Mouse (Mus musculus): ENCODE data around the gene Ddx23.
A peak's percentile ranks its signal among the peaks of the same experiment; 100 is the strongest.

The Ddx23 gene

DNA sequence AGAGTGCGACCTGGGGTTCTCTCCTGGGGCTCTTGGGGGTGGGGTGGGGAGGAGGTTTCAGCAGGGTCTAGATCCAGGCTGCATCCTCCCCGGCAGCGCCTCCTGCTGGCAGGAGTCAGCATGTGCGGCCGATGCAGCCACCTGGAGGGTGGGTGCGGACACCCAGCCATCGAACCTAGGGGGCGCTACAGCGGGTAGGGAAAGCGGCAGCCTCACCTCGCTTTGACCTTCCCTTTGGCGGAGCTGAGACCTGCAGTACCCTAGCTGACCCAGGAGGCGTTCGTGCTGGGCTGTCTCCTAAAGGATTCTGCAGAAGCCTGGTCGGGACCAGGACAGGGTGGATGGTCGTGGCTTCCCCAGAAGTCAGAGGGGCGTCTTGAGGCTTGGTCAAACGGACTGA, 31.2 kb downstream of the Ddx23 start:
- DNase-seq: peak; percentile 70

DNA sequence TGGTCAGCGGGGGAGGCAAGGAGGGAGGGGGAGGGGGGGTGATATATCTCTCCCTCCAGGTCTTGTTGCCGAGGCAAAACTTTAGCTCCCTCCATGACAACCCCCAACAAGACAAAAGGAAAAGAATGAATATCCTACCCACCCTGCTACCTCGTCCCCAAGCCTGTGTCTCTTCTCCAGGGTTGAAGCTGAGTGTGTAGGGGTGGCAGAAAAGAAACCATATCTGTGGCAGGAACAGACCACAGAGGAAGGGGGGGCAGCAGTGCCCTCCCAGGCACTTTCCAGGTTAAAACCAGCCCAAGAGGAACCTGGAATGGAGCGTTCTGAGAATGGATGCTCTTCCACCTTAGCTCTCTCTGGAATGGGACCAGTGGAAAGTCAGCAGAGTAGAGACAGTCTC, 32.2 kb downstream of the Ddx23 start, which contains the start of gene Cacnb3:
Gene Cacnb3 (plus strand): TSS at position 301 of the 400 bp plus-strand sequence.
- DNase-seq: no peak

- DNase-seq: no peak
Measured at GRCm38 (mm10) chr15:98629464-98629863, 33.2 kb downstream of the Ddx23 start.

- peak; percentile 10 for DNase-seq
Measured at GRCm38 (mm10) chr15:98628589-98629254, 34.0 kb downstream of the Ddx23 start.

- DNase-seq: no peak
Measured at GRCm38 (mm10) chr15:98626487-98627212, 36.0 kb downstream of the Ddx23 start.

- peak; percentile 9 for DNase-seq
Measured at GRCm38 (mm10) chr15:98626078-98626477, 36.6 kb downstream of the Ddx23 start.

DNA sequence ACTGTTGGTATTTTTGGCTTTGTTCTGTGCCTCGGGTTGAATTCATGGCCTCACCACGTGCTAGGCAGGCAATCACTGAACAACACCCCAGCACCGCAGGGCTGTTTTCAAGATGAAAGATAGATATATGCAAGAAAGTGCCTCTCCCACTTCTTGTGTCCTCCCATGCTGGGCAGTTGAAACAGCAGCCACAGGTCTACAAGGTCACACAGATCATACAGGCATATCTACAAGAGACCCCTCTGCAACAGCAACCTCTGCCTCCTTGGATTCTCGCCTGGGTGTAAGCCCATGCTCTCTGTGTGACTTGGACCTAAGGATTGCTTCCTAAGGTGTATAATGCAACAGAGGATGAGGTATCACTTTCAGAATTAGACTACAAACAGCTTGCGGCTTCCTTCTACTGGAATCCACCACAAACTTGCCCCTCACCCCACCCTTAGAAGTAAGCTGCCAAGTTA, 39.3 kb downstream of the Ddx23 start:
- no peak for DNase-seq

GRCm38 (mm10) chr15:98622721-98623120, 40.0 kb downstream of the Ddx23 start:
- no peak for DNase-seq

- no peak for DNase-seq
Measured at GRCm38 (mm10) chr15:98622199-98622598, 40.5 kb downstream of the Ddx23 start.

GRCm38 (mm10) chr15:98617176-98617537, 45.5 kb downstream of the Ddx23 start:
- peak; percentile 82 for DNase-seq

GRCm38 (mm10) chr15:98616362-98617175, 46.1 kb downstream of the Ddx23 start:
- DNase-seq: no peak

DNA sequence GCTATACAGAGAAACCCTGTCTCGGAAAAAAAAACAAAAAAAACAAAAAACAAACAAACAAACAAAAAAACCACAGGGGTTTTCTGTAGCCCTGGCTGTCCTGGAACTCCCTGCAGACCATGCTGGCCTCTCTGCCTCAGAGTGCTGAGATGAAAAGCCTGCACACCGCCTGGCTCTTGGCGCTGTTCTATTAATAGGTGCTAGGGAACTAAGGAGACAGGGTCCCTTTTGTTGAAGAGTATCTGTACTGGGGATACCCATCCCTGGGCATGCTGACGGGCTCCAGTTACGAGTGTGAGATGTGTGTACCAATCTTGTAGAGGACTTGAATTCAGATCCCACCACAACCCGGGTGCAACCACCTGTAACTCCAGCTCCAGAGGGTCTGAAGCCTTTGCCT, 46.9 kb downstream of the Ddx23 start:
- DNase-seq: no peak

DNA sequence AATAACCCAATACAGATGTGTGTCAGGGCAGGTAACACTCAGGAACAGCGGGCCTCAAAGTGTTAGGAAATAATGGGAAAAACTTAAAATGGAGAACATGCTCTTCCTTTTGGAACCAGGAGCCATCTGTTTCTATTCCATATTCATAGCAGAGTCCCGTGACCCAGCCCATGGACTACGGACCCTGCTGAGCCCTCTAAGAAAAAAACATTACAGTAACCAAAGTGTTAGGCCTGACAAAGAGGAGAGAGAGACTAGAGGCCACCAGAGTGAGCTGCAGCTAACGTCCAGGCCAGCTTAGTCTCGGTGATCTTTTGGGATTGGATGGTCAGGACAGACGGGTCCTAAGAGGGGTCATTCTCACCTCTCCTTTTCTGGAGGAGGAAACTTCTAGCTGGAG, 47.7 kb downstream of the Ddx23 start:
- no peak for DNase-seq

- no peak for DNase-seq
Measured at GRCm38 (mm10) chr15:98614551-98614950, 48.1 kb downstream of the Ddx23 start.

DNA sequence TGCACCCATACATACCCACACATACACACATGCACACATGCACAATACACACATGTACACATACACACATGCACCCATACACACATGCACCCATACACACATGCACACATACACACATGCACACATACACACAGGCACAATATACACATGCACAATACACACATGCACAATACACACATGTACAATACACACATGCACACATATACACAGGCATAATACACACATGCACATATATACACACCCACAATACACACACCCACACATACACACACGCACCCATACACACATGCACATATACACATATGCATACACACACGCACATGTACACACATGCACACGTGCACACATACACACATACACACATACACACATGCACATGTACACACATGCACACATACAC, 50.5 kb downstream of the Ddx23 start:
- no peak for DNase-seq

DNA sequence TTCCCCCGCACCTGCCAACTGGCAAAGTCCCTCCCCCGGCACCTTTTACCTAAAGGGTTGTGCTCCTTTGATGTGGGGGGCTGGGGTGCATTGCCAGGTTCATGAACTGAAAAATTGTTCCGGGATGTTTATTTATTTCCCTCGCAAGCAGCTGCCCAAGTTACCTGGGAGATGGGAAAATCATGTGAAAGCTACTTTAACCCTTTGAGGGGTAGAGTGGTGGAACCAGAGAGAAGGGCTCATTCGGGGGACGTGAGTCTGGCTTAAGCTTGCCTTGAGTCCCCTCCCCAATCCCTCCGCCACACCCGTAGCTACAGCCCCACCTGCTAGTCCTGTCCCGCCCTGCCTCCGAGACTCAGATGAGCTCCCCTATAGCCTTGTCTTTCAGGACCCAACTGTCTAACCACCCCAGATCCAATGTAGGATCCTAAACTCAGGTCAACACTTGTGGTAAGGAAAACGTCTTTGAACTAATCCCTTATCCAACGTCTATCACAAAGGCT, 52.5 kb downstream of the Ddx23 start:
- DNase-seq: no peak

GRCm38 (mm10) chr15:98609331-98610130, 53.2 kb downstream of the Ddx23 start, which contains the start of gene Adcy6:
Gene Adcy6, minus strand, starts transcription at chr15:98610076.
- peak; percentile 85 for DNase-seq

DNA sequence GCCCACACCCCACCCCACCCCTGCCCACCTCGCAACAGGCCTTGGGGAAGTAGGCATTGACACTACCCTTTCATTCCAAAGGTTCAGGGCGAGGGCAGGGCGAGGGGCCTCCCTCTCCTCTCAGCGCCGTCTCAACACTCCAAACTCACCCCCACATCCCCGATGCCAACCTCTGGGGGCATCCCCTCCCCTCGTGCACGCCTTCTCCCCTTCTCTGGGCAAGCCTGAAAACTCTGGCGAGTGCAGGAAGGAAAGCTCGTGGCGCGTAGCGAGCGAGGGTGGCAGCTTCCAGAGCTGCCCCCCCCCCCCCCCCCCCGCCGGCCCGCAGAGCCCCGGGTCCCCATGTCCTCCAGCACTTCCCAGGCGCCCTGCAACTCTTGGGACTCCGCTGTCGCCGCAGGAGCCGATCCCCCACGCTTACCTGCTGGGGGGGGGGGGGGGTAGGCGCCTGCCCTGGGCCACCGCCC, 53.9 kb downstream of the Ddx23 start:
- DNase-seq: no peak

DNA sequence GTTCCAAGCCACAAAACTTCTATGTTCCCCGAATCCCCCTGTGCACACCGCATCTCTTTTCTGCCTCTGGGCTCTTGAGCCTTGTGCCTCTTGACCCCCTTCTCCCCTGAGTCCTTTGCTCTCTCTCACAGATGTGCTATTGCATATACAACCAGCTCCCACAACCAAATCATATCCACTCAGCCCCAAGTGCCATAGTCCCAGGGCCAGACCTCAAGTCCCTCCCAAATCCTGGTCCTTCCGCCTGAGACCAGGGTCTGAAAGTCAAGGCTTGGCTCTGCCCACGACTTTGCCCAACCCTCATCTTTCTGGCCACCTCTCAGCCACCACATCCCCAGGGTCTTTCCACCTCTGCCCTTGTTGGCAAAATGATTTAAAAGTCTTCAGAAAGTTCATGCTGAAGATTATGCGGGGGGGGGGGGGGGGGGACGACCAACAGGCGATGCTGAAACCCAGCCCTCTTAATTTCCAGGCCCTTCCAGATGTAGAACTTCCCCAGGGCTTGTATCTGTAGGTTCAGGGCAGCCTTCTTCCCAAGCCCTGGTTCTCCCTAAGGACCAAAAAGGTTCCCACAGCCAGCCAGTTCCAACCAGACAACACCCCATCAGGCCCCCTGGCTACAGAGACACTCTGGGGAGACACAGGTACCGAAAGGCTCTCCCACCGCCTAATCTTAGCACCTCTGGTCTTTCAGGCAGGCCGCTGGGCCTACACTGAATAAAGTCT, 54.5 kb downstream of the Ddx23 start:
- DNase-seq: no peak

GRCm38 (mm10) chr15:98607557-98607956, 55.1 kb downstream of the Ddx23 start:
- DNase-seq: peak; percentile 42

GRCm38 (mm10) chr15:98606739-98607138, 56.0 kb downstream of the Ddx23 start:
- DNase-seq: no peak
